Comparison of ENCODE assay signal across 8 mouse cellular contexts in genomic region chr15:99474576-99474926, GRCm38 (mm10). TPM values are rescaled to one million over a fixed set of nuclear protein-coding genes. Genes with fewer than 3 reads are reported as not detected.
DNase-seq lines count a peak whose midpoint lies in the region; ATAC-seq lines count a peak whose summit lies in the region.

Gene Bcdin3d (minus strand): TSS chr15:99474730.

- H3K27ac ChIP-seq in hindbrain, embryonic 12.5 days, result peak within 1 kb of the TSS; percentile 93

- ATAC-seq in hindbrain, embryonic 12.5 days (ENCODE audit: low FRiP score), result peak; percentile 87

- peak within 1 kb of the TSS; percentile 83 for H3K4me3 ChIP-seq in hindbrain, embryonic 12.5 days

- DNase-seq in MN1 (ENCODE audit: low spot score), result peak; percentile 96
- peak; percentile 88 for DNase-seq in cerebellum, adult 9-10 months
- DNase-seq in frontal cortex, postnatal 10 days (ENCODE audit: low spot score in 2 of 2), result peak; percentile 78 to 85
- peak; percentile 75 to 76 for DNase-seq in layer of hippocampus, postnatal 25 days (ENCODE audit: extremely low spot score in 1 of 2, low spot score in 1 of 2)
- peak; percentile 89 for DNase-seq in lung, postnatal 14 days
- peak; percentile 96 for DNase-seq in retina, embryonic 14.5 days (ENCODE audit: low spot score)
- peak; percentile 95 for DNase-seq in thymus, postnatal 4 days

- H3K36me3 ChIP-seq in hindbrain, embryonic 12.5 days, result 0 out of 2 replicates have a peak, but pooled peaks cover 11% of the 10 kb centered on the region

- WGBS in hindbrain, embryonic 12.5 days, result under 1% methylated on average over 26 of the region's 26 CpGs

- H3K4me2 ChIP-seq in hindbrain, embryonic 12.5 days (replicated peaks), result peak within 1 kb of the TSS; percentile 65

- H3K9ac ChIP-seq in hindbrain, embryonic 12.5 days, result peak within 1 kb of the TSS; percentile 79

- H3K4me1 ChIP-seq in hindbrain, embryonic 12.5 days, result peaks cover 11% of the 10 kb centered on the region

- no peaks in the 10 kb centered on the region for H3K27me3 ChIP-seq in hindbrain, embryonic 12.5 days

- no peaks in the 10 kb centered on the region for H3K9me3 ChIP-seq in hindbrain, embryonic 12.5 days (replicated peaks)

RNA-seq across cellular contexts. Expression of gene Bcdin3d, which starts in this region (rescaled TPM):
- 18.9 TPM in 2 replicates for polyA plus RNA-seq in hindbrain, embryonic 12.5 days (2016; fragmentation: Nextera tagmentation; extraction: Ambion mirVana)
- total RNA-seq in layer of hippocampus, postnatal 25 days (2021), result 1 to 10 TPM; 5.0 to 5.3 TPM

Comparison
In these comparisons a context has a peak if more than half of its experiments do, and no peak if none do; other contexts are left out.
1. Peak in every context shown above with its lines: DNase-seq, ATAC-seq, H3K4me3 ChIP-seq and H3K27ac ChIP-seq.